Mouse (Mus musculus): ENCODE measurements around the gene Cish. TPM values are rescaled to one million over a fixed set of nuclear protein-coding genes. Genes with fewer than 3 reads are reported as not detected.

Cish gene
- polyA plus RNA-seq, 1 experiment from 2014 or later: 5.4 TPM

- Histone ChIP-seq H3K36me3 (ENCODE audit: control insufficient read depth, insufficient read depth, low read length) (peaks cover 5% of the 10 kb centered on the region; the same call in 1 of the 2 replicates), H3K4me3 (ENCODE audit: low read depth, low read length) (no peak overlapping the region), H3K9ac (replicated peaks; ENCODE audit: low read depth, low read length) (no peak overlapping the region), H3K4me1 (ENCODE audit: control insufficient read depth, insufficient read depth, low read length) (peaks cover 5% of the 10 kb centered on the region; the same call in 1 of the 2 replicates), H3K9me3 (ENCODE audit: control insufficient read depth, low read length) (no peaks in the 10 kb centered on the region), H3K27ac (ENCODE audit: low read depth, low read length) (no peak overlapping the region), H3K4me2 (ENCODE audit: low read depth, low read length) (no peak overlapping the region), H3K27me3 (ENCODE audit: control insufficient read depth, insufficient read depth, low read length) (no peaks in the 10 kb centered on the region)
- ATAC-seq (ENCODE audit: low read depth): no peak
- 87% methylated on average over 8 of the region's 8 CpGs for WGBS
Measured at GRCm38 (mm10) chr9:107298059-107298780, 2.4 kb downstream of the Cish start.

DNA sequence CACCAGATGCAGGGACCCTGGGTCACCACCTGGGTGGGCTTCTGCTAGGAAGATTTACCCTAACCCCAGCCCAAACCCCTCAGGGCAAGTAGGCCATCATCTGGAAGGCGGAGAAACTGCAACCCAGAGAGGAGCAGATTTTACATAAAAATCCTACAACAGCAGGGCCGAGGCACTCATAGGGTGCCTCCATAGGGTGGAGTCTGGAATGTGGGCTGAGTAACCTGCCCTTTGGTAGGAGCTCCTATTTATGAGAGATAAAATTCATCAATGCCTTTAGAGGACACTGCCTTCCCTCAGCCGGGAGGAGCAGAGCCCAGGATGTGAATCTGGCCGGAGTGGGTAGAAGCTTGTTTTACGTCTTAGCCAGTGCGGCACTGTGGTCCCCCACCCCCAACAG lies 3.0 kb downstream of the Cish start:
- WGBS: 86% methylated on average over 6 of the region's 6 CpGs
- Histone ChIP-seq H3K4me1 (ENCODE audit: control insufficient read depth, insufficient read depth, low read length) (peaks cover 5% of the 10 kb centered on the region; the same call in 1 of the 2 replicates), H3K9ac (replicated peaks; ENCODE audit: low read depth, low read length) (no peak overlapping the region), H3K4me2 (ENCODE audit: low read depth, low read length) (no peak overlapping the region), H3K36me3 (ENCODE audit: control insufficient read depth, insufficient read depth, low read length) (peaks cover 5% of the 10 kb centered on the region; the same call in 1 of the 2 replicates), H3K9me3 (ENCODE audit: control insufficient read depth, low read length) (no peaks in the 10 kb centered on the region), H3K27me3 (ENCODE audit: control insufficient read depth, insufficient read depth, low read length) (no peaks in the 10 kb centered on the region), H3K4me3 (ENCODE audit: low read depth, low read length) (no peak overlapping the region), H3K27ac (ENCODE audit: low read depth, low read length) (no peak overlapping the region)
- ATAC-seq (ENCODE audit: low read depth): no peak

- ATAC-seq (ENCODE audit: low read depth): no peak
- peaks cover 5% of the 10 kb centered on the region; the same call in 1 of the 2 replicates for H3K36me3 ChIP-seq (ENCODE audit: control insufficient read depth, insufficient read depth, low read length)
- peaks cover 5% of the 10 kb centered on the region; the same call in 1 of the 2 replicates for H3K4me1 ChIP-seq (ENCODE audit: control insufficient read depth, insufficient read depth, low read length)
- H3K4me3 ChIP-seq (ENCODE audit: low read depth, low read length): no peak overlapping the region
- H3K9ac ChIP-seq (replicated peaks; ENCODE audit: low read depth, low read length): no peak overlapping the region
- no peak overlapping the region for H3K27ac ChIP-seq (ENCODE audit: low read depth, low read length)
- WGBS: 95% methylated on average over 7 of the region's 7 CpGs
- H3K4me2 ChIP-seq (ENCODE audit: low read depth, low read length): no peak overlapping the region
- H3K27me3 ChIP-seq (ENCODE audit: control insufficient read depth, insufficient read depth, low read length): no peaks in the 10 kb centered on the region
- no peaks in the 10 kb centered on the region for H3K9me3 ChIP-seq (ENCODE audit: control insufficient read depth, low read length)
Measured at GRCm38 (mm10) chr9:107299783-107300182, 4.0 kb downstream of the Cish start.

DNA sequence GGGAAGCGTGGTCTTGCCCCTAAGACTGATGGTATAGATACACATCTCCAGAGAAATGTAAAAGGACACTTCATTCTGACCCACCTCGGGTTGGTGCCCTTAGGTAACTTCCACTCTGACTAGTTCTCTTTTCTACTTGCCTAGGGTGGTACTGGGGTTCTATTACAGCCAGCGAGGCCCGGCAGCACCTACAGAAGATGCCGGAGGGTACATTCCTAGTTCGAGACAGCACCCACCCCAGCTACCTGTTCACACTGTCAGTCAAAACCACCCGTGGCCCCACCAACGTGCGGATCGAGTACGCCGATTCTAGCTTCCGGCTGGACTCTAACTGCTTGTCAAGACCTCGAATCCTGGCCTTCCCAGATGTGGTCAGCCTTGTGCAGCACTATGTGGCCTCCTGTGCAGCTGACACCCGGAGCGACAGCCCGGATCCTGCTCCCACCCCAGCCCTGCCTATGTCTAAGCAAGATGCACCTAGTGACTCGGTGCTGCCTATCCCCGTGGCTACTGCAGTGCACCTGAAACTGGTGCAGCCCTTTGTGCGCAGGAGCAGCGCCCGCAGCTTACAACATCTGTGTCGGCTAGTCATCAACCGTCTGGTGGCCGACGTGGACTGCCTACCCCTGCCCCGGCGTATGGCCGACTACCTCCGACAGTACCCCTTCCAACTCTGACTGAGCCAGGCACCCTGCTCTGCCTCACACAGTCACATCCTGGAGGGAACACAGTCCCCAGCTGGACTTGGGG lies 4.6 kb downstream of the Cish start:
- Histone ChIP-seq H3K36me3 (ENCODE audit: control insufficient read depth, insufficient read depth, low read length) (peaks cover 5% of the 10 kb centered on the region; the same call in 1 of the 2 replicates), H3K9ac (replicated peaks; ENCODE audit: low read depth, low read length) (no peak overlapping the region), H3K27ac (ENCODE audit: low read depth, low read length) (no peak overlapping the region), H3K4me3 (ENCODE audit: low read depth, low read length) (no peak overlapping the region), H3K27me3 (ENCODE audit: control insufficient read depth, insufficient read depth, low read length) (no peaks in the 10 kb centered on the region), H3K4me2 (ENCODE audit: low read depth, low read length) (no peak overlapping the region), H3K4me1 (ENCODE audit: control insufficient read depth, insufficient read depth, low read length) (peaks cover 5% of the 10 kb centered on the region; the same call in 1 of the 2 replicates), H3K9me3 (ENCODE audit: control insufficient read depth, low read length) (no peaks in the 10 kb centered on the region)
- ATAC-seq (ENCODE audit: low read depth): no peak
- 92% methylated on average over 30 of the region's 30 CpGs for WGBS

DNA sequence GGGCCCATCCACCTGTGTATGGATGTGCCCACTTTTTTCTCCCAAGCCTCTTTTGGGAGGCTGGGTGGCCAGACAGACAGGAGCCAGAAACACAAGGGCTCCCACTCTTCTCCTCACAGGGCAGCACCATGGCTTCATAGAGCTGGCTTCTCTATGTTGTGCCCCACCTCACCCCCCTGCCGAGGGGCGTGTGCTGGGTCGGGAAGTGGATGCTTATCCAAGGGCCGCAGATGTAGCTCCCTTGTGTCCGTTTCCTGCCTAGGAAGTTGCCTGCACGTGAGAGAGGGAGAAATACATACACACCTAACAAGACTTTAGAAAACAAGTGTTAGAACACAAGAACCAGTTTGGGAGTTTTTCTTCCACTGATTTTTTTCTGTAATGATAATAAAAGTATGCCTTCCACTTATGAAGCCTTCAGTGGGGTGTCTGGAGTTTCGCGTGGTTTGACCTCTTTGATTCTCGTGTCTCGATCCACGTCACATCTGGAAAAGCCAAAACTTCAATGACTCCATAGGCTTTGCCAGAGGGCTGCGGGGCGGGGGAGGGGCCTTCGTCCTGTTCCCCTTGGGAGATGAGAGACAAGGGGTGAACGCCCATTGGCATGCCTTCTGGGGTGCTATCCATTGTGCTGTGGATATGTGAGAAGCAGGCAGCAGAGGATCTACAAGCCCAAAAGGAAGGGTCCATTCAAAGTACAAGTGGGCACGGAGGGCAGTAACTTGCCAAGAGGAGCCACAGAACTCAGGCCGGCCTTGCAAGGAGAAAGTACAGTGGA lies 5.9 kb downstream of the Cish start:
- Histone ChIP-seq H3K27me3 (ENCODE audit: control insufficient read depth, insufficient read depth, low read length) (no peaks in the 10 kb centered on the region), H3K27ac (ENCODE audit: low read depth, low read length) (no peak overlapping the region), H3K36me3 (ENCODE audit: control insufficient read depth, insufficient read depth, low read length) (peaks cover 5% of the 10 kb centered on the region; the same call in 1 of the 2 replicates), H3K9ac (replicated peaks; ENCODE audit: low read depth, low read length) (no peak overlapping the region), H3K4me1 (ENCODE audit: control insufficient read depth, insufficient read depth, low read length) (peaks cover 2% of the 10 kb centered on the region; the same call in 1 of the 2 replicates), H3K4me3 (ENCODE audit: low read depth, low read length) (no peak overlapping the region), H3K4me2 (ENCODE audit: low read depth, low read length) (no peak overlapping the region), H3K9me3 (ENCODE audit: control insufficient read depth, low read length) (no peaks in the 10 kb centered on the region)
- no peak for ATAC-seq (ENCODE audit: low read depth)
- 89% methylated on average over 17 of the region's 17 CpGs for WGBS

GRCm38 (mm10) chr9:107302592-107302991 lies 6.8 kb downstream of the Cish start:
- H3K4me3 ChIP-seq (ENCODE audit: low read depth, low read length): no peak overlapping the region
- ATAC-seq (ENCODE audit: low read depth): no peak
- WGBS: 90% methylated on average over 7 of the region's 7 CpGs

DNA sequence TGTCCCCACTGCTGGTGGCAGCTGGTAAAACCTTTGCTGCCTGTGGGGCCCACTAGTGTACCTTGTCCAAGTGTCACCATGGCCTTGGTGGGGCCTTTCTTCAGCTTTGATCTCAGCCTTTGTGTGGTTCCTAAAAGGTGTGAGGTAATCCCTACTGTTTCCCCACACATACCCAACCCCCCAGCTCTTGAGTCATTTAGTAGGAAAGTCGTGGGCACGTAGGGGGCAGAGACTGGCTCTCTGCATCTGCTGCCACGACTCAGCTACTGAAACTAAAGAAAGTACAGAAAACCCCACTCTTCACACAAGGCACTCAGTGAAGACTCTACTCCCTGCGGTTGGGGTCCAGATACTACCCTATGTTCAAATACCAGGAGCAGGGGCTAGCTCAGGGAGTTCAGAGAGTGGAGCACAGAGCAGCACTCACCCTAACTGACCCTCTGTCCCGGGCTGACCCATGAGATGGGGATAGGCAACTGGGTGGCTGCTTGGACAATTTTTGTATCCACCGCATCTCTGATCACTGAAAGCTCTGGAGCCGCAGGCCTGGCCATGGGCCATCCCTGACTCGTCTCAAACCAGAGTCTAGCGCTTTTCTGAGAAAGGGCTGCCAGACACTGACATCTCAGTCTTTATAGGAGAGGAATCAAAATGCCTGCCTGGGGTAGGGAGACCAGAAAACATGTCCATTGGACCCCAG lies 7.4 kb downstream of the Cish start:
- Histone ChIP-seq H3K4me3 (ENCODE audit: low read depth, low read length) (no peak overlapping the region), H3K27ac (ENCODE audit: low read depth, low read length) (no peak overlapping the region), H3K27me3 (ENCODE audit: control insufficient read depth, insufficient read depth, low read length) (no peaks in the 10 kb centered on the region), H3K4me2 (ENCODE audit: low read depth, low read length) (no peak overlapping the region), H3K4me1 (ENCODE audit: control insufficient read depth, insufficient read depth, low read length) (no peaks in the 10 kb centered on the region), H3K9ac (replicated peaks; ENCODE audit: low read depth, low read length) (no peak overlapping the region), H3K36me3 (ENCODE audit: control insufficient read depth, insufficient read depth, low read length) (peaks cover 5% of the 10 kb centered on the region; the same call in 1 of the 2 replicates), H3K9me3 (ENCODE audit: control insufficient read depth, low read length) (no peaks in the 10 kb centered on the region)
- ATAC-seq (ENCODE audit: low read depth): no peak
- WGBS: 85% methylated on average over 9 of the region's 9 CpGs

More at GRCm38 (mm10) chr9:107302592-107302991, 6.8 kb downstream of the Cish start:
- Histone ChIP-seq H3K9me3 (ENCODE audit: control insufficient read depth, low read length) (no peaks in the 10 kb centered on the region), H3K4me1 (ENCODE audit: control insufficient read depth, insufficient read depth, low read length) (no peaks in the 10 kb centered on the region), H3K9ac (replicated peaks; ENCODE audit: low read depth, low read length) (no peak overlapping the region), H3K4me2 (ENCODE audit: low read depth, low read length) (no peak overlapping the region), H3K27me3 (ENCODE audit: control insufficient read depth, insufficient read depth, low read length) (no peaks in the 10 kb centered on the region), H3K27ac (ENCODE audit: low read depth, low read length) (no peak overlapping the region), H3K36me3 (ENCODE audit: control insufficient read depth, insufficient read depth, low read length) (peaks cover 5% of the 10 kb centered on the region; the same call in 1 of the 2 replicates)

DNA sequence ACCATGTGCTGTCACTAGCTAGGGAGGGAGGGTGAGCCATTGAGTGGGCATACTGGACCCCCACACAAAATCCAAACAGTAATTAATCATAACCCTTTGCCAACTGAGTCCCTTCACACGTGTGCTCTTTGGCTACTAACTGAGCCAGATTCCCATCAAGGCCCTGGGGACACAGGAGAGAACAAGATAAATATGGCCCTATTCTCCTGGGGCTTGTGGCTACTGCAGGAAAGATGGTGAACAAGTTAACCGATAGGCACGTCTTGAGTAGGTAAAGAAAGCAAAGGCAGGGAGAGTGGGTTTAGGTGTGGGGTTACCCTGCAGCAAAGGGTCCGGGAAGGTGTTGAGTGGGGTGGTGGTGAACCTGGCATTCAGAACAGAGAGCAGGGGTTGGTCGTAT lies 8.1 kb downstream of the Cish start:
- Histone ChIP-seq H3K4me2 (ENCODE audit: low read depth, low read length) (no peak overlapping the region), H3K9ac (replicated peaks; ENCODE audit: low read depth, low read length) (no peak overlapping the region), H3K27ac (ENCODE audit: low read depth, low read length) (no peak overlapping the region), H3K27me3 (ENCODE audit: control insufficient read depth, insufficient read depth, low read length) (no peaks in the 10 kb centered on the region), H3K4me1 (ENCODE audit: control insufficient read depth, insufficient read depth, low read length) (no peaks in the 10 kb centered on the region), H3K9me3 (ENCODE audit: control insufficient read depth, low read length) (no peaks in the 10 kb centered on the region), H3K4me3 (ENCODE audit: low read depth, low read length) (no peak overlapping the region), H3K36me3 (ENCODE audit: control insufficient read depth, insufficient read depth, low read length) (peaks cover 5% of the 10 kb centered on the region; the same call in 1 of the 2 replicates)
- 83% methylated on average over 5 of the region's 5 CpGs for WGBS
- no peak for ATAC-seq (ENCODE audit: low read depth)

All from neural tube, embryonic 14.5 days (tissue).